Mouse (Mus musculus): ENCODE results near the gene R3hdm4. TPM values are rescaled to one million over a fixed set of nuclear protein-coding genes. Genes with fewer than 3 reads are reported as not detected.

R3hdm4 gene
- polyA plus RNA-seq, 1 experiment, result 13.0 TPM

DNA sequence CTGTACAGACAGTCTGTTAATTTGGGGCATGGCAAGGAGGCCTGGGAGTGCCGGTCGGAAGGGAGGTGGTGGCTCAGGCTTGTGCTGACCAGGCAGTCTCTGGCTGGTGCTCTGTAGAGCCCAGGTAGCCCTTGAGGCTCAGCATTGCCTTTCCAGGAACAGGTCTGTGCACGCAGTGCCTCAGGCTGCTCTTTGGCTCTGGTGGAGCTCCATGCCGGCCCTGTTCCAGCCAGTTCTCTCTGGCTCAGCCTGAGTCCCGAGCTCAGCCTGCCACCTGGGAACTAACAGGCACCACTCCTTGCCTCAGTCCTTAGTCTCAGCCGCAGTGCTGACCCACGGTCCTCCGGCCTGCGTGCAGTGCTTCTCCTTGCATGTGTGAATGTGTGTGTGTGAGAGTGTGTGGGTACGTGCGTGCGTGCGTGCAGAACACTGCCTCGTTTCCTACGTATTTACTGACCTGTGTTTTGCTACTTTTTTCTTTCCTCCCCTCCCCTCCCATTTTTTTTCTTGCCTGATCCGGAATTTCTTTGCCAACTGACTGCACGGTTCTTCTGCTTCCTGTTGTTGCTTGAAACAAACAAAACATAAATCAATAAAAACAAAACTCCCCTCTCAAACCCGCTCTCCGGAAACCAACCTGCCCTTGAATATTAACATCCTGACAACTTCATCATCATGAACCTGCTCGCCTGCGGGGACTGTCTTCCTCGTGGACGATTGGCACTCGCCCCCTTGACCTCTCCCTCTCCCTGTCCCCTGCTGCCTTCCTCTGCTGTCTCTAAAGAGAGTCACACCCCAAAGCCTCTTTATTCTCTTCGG is 59.6 kb downstream of the R3hdm4 start:
- H3K9me3 ChIP-seq (ENCODE audit: control insufficient read depth, low read length), result no peaks in the 10 kb centered on the region
- H3K4me1 ChIP-seq (ENCODE audit: control insufficient read depth), result peaks cover 44% of the 10 kb centered on the region
- H3K36me3 ChIP-seq (ENCODE audit: control insufficient read depth), result peaks cover 99% of the 10 kb centered on the region
- no peaks in the 10 kb centered on the region; the same call in 1 of the 2 replicates for H3K27me3 ChIP-seq (ENCODE audit: control insufficient read depth)
- no peak overlapping the region for H3K4me3 ChIP-seq (replicated peaks)
- no peak for TF ChIP-seq TAL1 (IDR thresholded peaks at IDR 0.05; ENCODE audit: low read length)
- TF ChIP-seq GATA1 (IDR thresholded peaks at IDR 0.05; ENCODE audit: low read length), result no peak

- no peaks in the 10 kb centered on the region for H3K9me3 ChIP-seq (ENCODE audit: control insufficient read depth, low read length)
- no peak overlapping the region for H3K4me3 ChIP-seq (replicated peaks)
- H3K27me3 ChIP-seq (ENCODE audit: control insufficient read depth), result no peaks in the 10 kb centered on the region; the same call in 1 of the 2 replicates
- peaks cover 96% of the 10 kb centered on the region for H3K36me3 ChIP-seq (ENCODE audit: control insufficient read depth)
- TF ChIP-seq TAL1 (IDR thresholded peaks at IDR 0.05; ENCODE audit: low read length) (no peak), GATA1 (IDR thresholded peaks at IDR 0.05; ENCODE audit: low read length) (no peak)
- peaks cover 52% of the 10 kb centered on the region for H3K4me1 ChIP-seq (ENCODE audit: control insufficient read depth)
Measured at GRCm38 (mm10) chr10:79860079-79860911, 60.7 kb downstream of the R3hdm4 start.

Other genes starting within 250 kb of the R3hdm4 start
- 65.0 and 72.0 TPM in 2 replicates for gene Cdc34, start 239.0 kb downstream of the R3hdm4 start, polyA plus RNA-seq (2012)
- gene Gzmm, start 232.2 kb downstream of the R3hdm4 start, polyA plus RNA-seq (2012), result 0.08 and 0.09 TPM in 2 replicates
- 836 and 840 TPM in 2 replicates for gene Bsg, start 216.7 kb downstream of the R3hdm4 start, polyA plus RNA-seq (2012)
- gene Hcn2, start 204.6 kb downstream of the R3hdm4 start, polyA plus RNA-seq (2012), result 0.08 and 0.15 TPM in 2 replicates
- gene Polrmt, start 174.6 kb downstream of the R3hdm4 start, polyA plus RNA-seq (2012), result 2.1 and 2.5 TPM in 2 replicates
- gene Fgf22, start 166.1 kb downstream of the R3hdm4 start, polyA plus RNA-seq (2012), result not detected in 2 replicates
- 35.3 and 45.1 TPM in 2 replicates for gene Rnf126, start 154.3 kb downstream of the R3hdm4 start, polyA plus RNA-seq (2012)
- 0.02 and 0.04 TPM in 2 replicates for gene Fstl3, start 143.9 kb downstream of the R3hdm4 start, polyA plus RNA-seq (2012)
- 0.02 TPM in 1 of 2 replicates, not detected in the other for gene Prss57, start 130.2 kb downstream of the R3hdm4 start, polyA plus RNA-seq (2012)
- 0.34 and 0.52 TPM in 2 replicates for gene Palm, start 127.6 kb downstream of the R3hdm4 start, polyA plus RNA-seq (2012)
- gene Misp, start 100.2 kb downstream of the R3hdm4 start, polyA plus RNA-seq (2012), result not detected in 2 replicates
- gene Ptbp1, start 66.8 kb downstream of the R3hdm4 start, polyA plus RNA-seq (2012), result 46.1 and 67.9 TPM in 2 replicates
- gene Prtn3, start 46.7 kb downstream of the R3hdm4 start, polyA plus RNA-seq (2012), result 3.5 TPM in 2 replicates
- gene Plppr3, start 46.6 kb downstream of the R3hdm4 start, polyA plus RNA-seq (2012), result 0.06 and 0.11 TPM in 2 replicates
- 1.5 and 1.8 TPM in 2 replicates for gene Elane, start 35.0 kb downstream of the R3hdm4 start, polyA plus RNA-seq (2012)
- not detected in 2 replicates for gene Cfd, start 30.4 kb downstream of the R3hdm4 start, polyA plus RNA-seq (2012)
- 4.1 and 4.9 TPM in 2 replicates for gene Med16, start 12.3 kb downstream of the R3hdm4 start, polyA plus RNA-seq (2012)
- 0.21 TPM in 1 of 2 replicates, not detected in the other for gene Gm26602, start 10.4 kb downstream of the R3hdm4 start, polyA plus RNA-seq (2012)
- gene Kiss1r, start 4.2 kb downstream of the R3hdm4 start, polyA plus RNA-seq (2012), result 0.01 TPM in 1 of 2 replicates, not detected in the other
- 1.0 and 1.4 TPM in 2 replicates for gene Arid3a, start 5.8 kb upstream of the R3hdm4 start, polyA plus RNA-seq (2012)
- gene Wdr18, start 38.9 kb upstream of the R3hdm4 start, polyA plus RNA-seq (2012), result 4.4 and 4.9 TPM in 2 replicates
- gene Grin3b, start 49.5 kb upstream of the R3hdm4 start, polyA plus RNA-seq (2012), result 0.01 TPM in 1 of 2 replicates, not detected in the other
- gene Tmem259, start 63.1 kb upstream of the R3hdm4 start, polyA plus RNA-seq (2012), result 47.6 and 49.5 TPM in 2 replicates
- 0.59 and 0.74 TPM in 2 replicates for gene Cnn2, start 67.4 kb upstream of the R3hdm4 start, polyA plus RNA-seq (2012)
- 7.6 and 7.9 TPM in 2 replicates for gene Abca7, start 75.3 kb upstream of the R3hdm4 start, polyA plus RNA-seq (2012)
- 1.5 and 1.7 TPM in 2 replicates for gene Arhgap45, start 95.4 kb upstream of the R3hdm4 start, polyA plus RNA-seq (2012)
- 11.9 and 17.1 TPM in 2 replicates for gene Polr2e, start 118.6 kb upstream of the R3hdm4 start, polyA plus RNA-seq (2012)
- gene Gpx4, start 126.0 kb upstream of the R3hdm4 start, polyA plus RNA-seq (2012), result 551 and 700 TPM in 2 replicates
- gene Sbno2, start 184.4 kb upstream of the R3hdm4 start, polyA plus RNA-seq (2012), result 3.4 and 3.9 TPM in 2 replicates
- 69.2 and 71.6 TPM in 2 replicates for gene Stk11, start 194.6 kb upstream of the R3hdm4 start, polyA plus RNA-seq (2012)
- 139 and 144 TPM in 2 replicates for gene Atp5d, start 217.4 kb upstream of the R3hdm4 start, polyA plus RNA-seq (2012)
- gene Cbarp, start 219.6 kb upstream of the R3hdm4 start, polyA plus RNA-seq (2012), result 0.15 and 0.52 TPM in 2 replicates
- 7.0 and 9.3 TPM in 2 replicates for gene Midn, start 227.1 kb upstream of the R3hdm4 start, polyA plus RNA-seq (2012)
- gene Cirbp, start 244.8 kb upstream of the R3hdm4 start, polyA plus RNA-seq (2012), result 3.9 and 4.3 TPM in 2 replicates